Mouse (Mus musculus) limb, embryonic 14.5 days (tissue): ENCODE data around the gene Chchd2. TPM values are rescaled to one million over a fixed set of nuclear protein-coding genes. Genes with fewer than 3 reads are reported as not detected.
"Not testable (repeated sequence)": the region's sequence is repeated elsewhere in the genome, so short reads cannot be mapped to it uniquely, and the experiment has no call there.

ENCODE experiments used
- ATAC-seq: fragments of 200-750 bp; cut with Nextera tagmentation; 2 replicates; pipeline ENCODE4 v1.8.0; 2017; ENCODE audit warnings: low read depth, moderate number of reproducible peaks, moderate TSS enrichment; ENCODE audit not compliant: low FRiP score
- DNase-seq: peaks from one replicate; pipeline ENCODE4 v3.0.0-alpha.2; 2015; ENCODE audit warnings: low spot score
- H3K27ac ChIP-seq: fragments of 300-500 bp; sonication (generic); replicated peaks from 2 replicates; pipeline ENCODE4 v1.5.1; 2014; ENCODE audit warnings: low read depth, mild to moderate bottlenecking, low read length, moderate library complexity, mixed read lengths
- H3K27me3 ChIP-seq: fragments of 300-500 bp; sonication (generic); 2 replicates; pipeline ENCODE4 v1.6.1; 2014; ENCODE audit warnings: low read length, mixed read lengths; ENCODE audit not compliant: control insufficient read depth, insufficient read depth
- H3K36me3 ChIP-seq: fragments of 300-500 bp; sonication (generic); 2 replicates; pipeline ENCODE4 v1.6.1; 2014; ENCODE audit warnings: mild to moderate bottlenecking, low read length, moderate library complexity, mixed read lengths; ENCODE audit not compliant: control insufficient read depth, insufficient read depth
- H3K4me1 ChIP-seq: fragments of 300-500 bp; sonication (generic); 2 replicates; pipeline ENCODE4 v1.6.1; 2014; ENCODE audit warnings: antibody characterized with exemption, low read length, mixed read lengths; ENCODE audit not compliant: control insufficient read depth, insufficient read depth
- H3K4me2 ChIP-seq: fragments of 300-500 bp; sonication (generic); replicated peaks from 2 replicates; pipeline ENCODE4 v1.6.1; 2014; ENCODE audit warnings: low read depth, mild to moderate bottlenecking, low read length, moderate library complexity; ENCODE audit not compliant: severe bottlenecking
- H3K4me3 ChIP-seq: fragments of 300-500 bp; sonication (generic); replicated peaks from 2 replicates; pipeline ENCODE4 v1.5.1; 2014; ENCODE audit warnings: low read length
- H3K9ac ChIP-seq: fragments of 300-500 bp; sonication (generic); 2 replicates; pipeline ENCODE4 v1.6.1; 2014; ENCODE audit warnings: mild to moderate bottlenecking, low read depth, low read length, moderate library complexity; ENCODE audit not compliant: severe bottlenecking
- H3K9me3 ChIP-seq: fragments of 300-500 bp; sonication (generic); 2 replicates; pipeline ENCODE4 v1.6.1; 2016; ENCODE audit warnings: low read length; ENCODE audit not compliant: control insufficient read depth
- POLR2A ChIP-seq: fragments of 200-500 bp; IDR thresholded peaks from 2 replicates; pipeline ENCODE4 v1.8.0; 2012; ENCODE audit warnings: inconsistent platforms, mild to moderate bottlenecking, moderate library complexity, borderline replicate concordance; ENCODE audit not compliant: insufficient read depth, insufficient read length; ENCODE audit errors: extremely low read depth
- WGBS: fragments of 180-500 bp; shearing (Covaris S2); extraction: QIAGEN DNeasy Blood & Tissue Kit; methylation state at CpG from one replicate; pipeline ENCODE4 v1.1.7; 2014; 5-methylcytosine and 5-hydroxymethylcytosine counted together
- polyA plus RNA-seq, 2 experiments: library from polyadenylated mRNA; depleted of rRNA in 1 of 2; stranded (reverse) in 1 of 2; unstranded in 1 of 2; fragments of >200 nt; fragmentation: Nextera tagmentation in 1 of 2; extraction: Ambion mirVana in 1 of 2; gene quantifications; 2 replicates each; pipeline versions ENCODE4 v1.2.1 to v1.2.3; 2012 to 2014

Chchd2 gene
- polyA plus RNA-seq, 2 experiments: 773 to 959 TPM

DNA sequence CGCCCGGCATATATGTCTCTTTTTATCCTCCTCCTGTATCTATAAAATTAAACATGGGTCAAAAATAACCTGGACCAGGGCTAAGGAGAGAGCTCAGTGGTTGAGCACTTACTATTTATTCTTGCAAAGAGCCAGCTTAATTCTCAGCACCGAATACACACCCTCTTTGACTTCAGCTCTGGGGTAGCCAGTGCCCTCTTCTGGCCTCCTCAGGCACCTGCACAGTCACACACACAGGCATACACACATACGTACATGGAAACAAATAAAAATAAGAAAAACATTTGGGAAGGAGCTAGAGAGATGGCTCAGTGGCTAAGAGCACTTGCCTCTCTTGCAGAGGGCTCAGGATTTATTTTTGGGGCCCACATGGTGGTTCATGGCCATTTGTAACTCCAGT is 34.7 kb upstream of the Chchd2 start:
- Histone ChIP-seq H3K4me3 (no peak overlapping the region), H3K36me3 (no peaks in the 10 kb centered on the region), H3K9ac (no peak overlapping the region), H3K27ac (no peak overlapping the region), H3K4me1 (no peaks in the 10 kb centered on the region), H3K4me2 (no peak overlapping the region), H3K27me3 (no peaks in the 10 kb centered on the region), H3K9me3 (no peaks in the 10 kb centered on the region)
- DNase-seq (no peak), ATAC-seq (no peak)
- TF ChIP-seq POLR2A: no peak
- whole genome bisulfite sequencing: 87% methylated on average over 4 of the region's 4 CpGs

DNA sequence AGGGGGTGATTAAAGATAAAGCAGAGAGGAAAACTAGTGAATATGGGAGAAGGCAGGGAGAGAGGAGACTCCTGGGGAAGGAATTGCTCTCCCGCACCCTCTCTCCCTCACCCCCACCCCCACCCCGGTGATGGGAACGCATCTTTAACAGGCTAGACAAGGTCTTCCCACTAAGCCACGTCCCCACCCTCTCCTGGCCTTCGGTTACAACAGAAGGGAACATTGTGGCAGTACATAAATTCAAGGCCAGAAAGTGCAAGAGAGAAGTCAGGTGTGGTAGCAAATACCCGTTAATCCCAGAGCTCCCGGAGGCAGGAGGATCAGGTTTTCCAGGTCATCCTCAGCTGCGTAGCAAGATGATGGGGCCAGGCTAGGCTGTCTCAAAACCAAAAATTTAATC is 32.0 kb upstream of the Chchd2 start:
- no peak overlapping the region for H3K9ac ChIP-seq
- WGBS: 57% methylated on average over 8 of the region's 8 CpGs
- H3K36me3 ChIP-seq: no peaks in the 10 kb centered on the region
- H3K4me2 ChIP-seq: no peak overlapping the region
- no peak for TF ChIP-seq POLR2A
- no peak overlapping the region for H3K27ac ChIP-seq
- H3K4me1 ChIP-seq: no peaks in the 10 kb centered on the region
- DNase-seq: no peak
- H3K9me3 ChIP-seq: no peaks in the 10 kb centered on the region
- no peak overlapping the region for H3K4me3 ChIP-seq
- no peak for ATAC-seq
- H3K27me3 ChIP-seq: no peaks in the 10 kb centered on the region

DNA sequence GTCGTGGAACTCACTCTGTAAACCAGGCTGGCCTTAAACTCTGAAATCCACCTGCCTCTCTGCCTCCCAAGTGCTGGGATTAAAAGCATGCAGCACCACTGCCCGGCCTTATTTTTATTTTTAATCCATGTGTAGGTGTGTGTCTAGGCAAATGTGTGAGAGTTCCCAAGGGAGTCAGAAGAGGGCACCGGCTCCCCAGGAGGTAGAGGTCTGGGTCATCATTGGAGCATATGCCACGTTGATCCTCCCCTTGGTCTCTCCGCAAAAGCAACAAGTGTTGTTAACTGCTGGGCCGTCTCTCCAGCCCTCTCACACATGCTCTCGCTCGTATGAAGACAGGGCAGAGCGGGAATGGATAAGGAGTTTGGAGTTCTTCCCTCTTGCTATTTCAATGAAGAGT is 31.5 kb upstream of the Chchd2 start:
- TF ChIP-seq POLR2A: no peak
- DNase-seq: no peak

DNA sequence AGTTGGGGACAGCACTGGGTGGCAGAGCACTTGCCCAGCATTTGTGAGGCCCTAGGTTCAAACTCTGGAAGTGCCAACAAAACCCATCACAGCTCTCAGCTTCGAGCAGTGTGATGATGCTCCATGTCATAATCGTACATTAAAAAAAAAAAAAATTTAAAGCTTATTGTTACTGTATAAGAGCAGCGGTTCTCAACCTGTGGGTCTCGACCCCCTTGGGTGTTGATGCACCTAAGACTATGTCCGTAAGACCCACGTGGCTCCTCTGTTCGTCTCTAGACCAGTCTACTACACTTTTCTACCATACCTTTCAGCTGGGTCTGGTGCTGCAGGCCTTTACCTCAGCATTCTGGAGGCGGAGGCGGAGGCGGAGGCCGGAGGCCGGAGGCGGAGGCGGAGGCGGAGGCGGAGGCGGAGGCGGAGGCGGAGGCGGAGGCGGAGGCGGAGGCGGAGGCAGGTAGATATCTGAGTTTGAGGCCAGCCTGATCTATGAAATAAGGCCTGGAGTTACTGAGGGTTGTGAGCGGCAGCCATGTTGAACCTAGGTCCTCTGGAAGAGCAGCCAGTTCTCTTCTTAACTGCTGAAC is 30.9 kb upstream of the Chchd2 start:
- WGBS: 89% methylated on average over 24 of the region's 24 CpGs
- H3K27me3 ChIP-seq: no peaks in the 10 kb centered on the region
- no peak for TF ChIP-seq POLR2A
- no peak for ATAC-seq
- no peak overlapping the region for H3K9ac ChIP-seq
- no peak overlapping the region for H3K4me3 ChIP-seq
- no peaks in the 10 kb centered on the region for H3K36me3 ChIP-seq
- no peaks in the 10 kb centered on the region for H3K4me1 ChIP-seq
- DNase-seq: no peak
- no peaks in the 10 kb centered on the region for H3K9me3 ChIP-seq
- H3K27ac ChIP-seq: no peak overlapping the region
- H3K4me2 ChIP-seq: no peak overlapping the region

More for the DNA sequence above, 31.5 kb upstream of the Chchd2 start:
- Histone ChIP-seq H3K4me2 (no peak overlapping the region), H3K9ac (no peak overlapping the region), H3K36me3 (no peaks in the 10 kb centered on the region), H3K27me3 (no peaks in the 10 kb centered on the region), H3K4me3 (no peak overlapping the region), H3K4me1 (no peaks in the 10 kb centered on the region), H3K9me3 (no peaks in the 10 kb centered on the region), H3K27ac (no peak overlapping the region)
- 72% methylated on average over 9 of the region's 9 CpGs for WGBS
- ATAC-seq: no peak

DNA sequence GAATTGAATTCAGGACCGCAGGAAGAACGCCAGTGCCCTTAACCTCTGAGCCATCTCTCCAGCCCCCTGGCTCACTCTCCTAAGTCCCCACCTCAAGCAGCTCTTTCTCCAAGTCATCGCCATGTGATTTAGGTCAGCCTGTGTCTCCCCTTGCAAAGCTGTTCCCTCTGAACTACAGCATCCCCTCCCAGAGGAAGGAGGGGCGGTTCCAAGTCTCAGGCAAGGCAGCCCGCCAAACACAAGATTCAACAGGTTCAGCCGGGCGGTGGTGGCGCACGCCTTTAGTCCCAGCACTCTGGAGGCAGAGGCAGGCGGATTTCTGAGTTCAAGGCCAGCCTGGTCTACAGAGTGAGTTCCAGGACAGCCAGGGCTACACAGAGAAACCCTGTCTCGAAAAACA is 28.2 kb upstream of the Chchd2 start:
- not testable (repeated sequence) for H3K9me3 ChIP-seq, H3K36me3 ChIP-seq, H3K9ac ChIP-seq, DNase-seq, H3K27ac ChIP-seq, ATAC-seq, H3K4me2 ChIP-seq, H3K4me3 ChIP-seq, H3K4me1 ChIP-seq, H3K27me3 ChIP-seq
- WGBS: 85% methylated on average over 10 of the region's 11 CpGs

DNA sequence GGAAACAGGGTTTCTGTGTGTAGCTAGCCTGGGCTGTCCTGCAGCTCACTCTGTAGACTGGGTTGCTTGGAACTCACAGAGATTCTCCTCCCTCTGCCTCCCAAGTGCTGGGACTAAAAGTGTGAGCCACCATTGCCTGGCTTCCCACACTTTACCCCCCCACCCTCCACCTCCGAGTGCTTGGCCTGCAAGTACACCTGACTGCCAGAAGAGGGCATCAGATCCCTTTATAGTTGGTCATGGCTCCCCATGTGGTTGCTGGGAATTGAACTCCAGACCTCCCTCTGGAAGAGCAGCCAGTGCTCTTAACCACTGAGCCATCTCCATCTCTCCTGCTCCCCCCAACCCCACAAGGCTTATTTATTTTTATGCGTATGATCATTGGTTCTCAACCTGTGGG is 26.8 kb upstream of the Chchd2 start:
- no peak for ATAC-seq

More for the DNA sequence above, 26.8 kb upstream of the Chchd2 start:
- DNase-seq: no peak
- no peaks in the 10 kb centered on the region for H3K36me3 ChIP-seq
- no peak overlapping the region for H3K4me3 ChIP-seq
- 31% methylated on average over 2 of the region's 2 CpGs for WGBS
- no peak overlapping the region for H3K9ac ChIP-seq
- no peak for TF ChIP-seq POLR2A
- H3K27me3 ChIP-seq: no peaks in the 10 kb centered on the region
- no peak overlapping the region for H3K4me2 ChIP-seq
- 0 out of 2 replicates have a peak, but pooled peaks cover 2% of the 10 kb centered on the region for H3K4me1 ChIP-seq
- no peak overlapping the region for H3K27ac ChIP-seq
- H3K9me3 ChIP-seq: no peaks in the 10 kb centered on the region
